Mouse (Mus musculus): ENCODE measurements at regions not wholly inside any gene's neighbourhood (a gene's known extent, or its start where the extent isn't known, plus 50 kb on each side); places are given as distances from the start of the nearest gene placed in this dataset.
"Not testable (repeated sequence)": the region's sequence is repeated elsewhere in the genome, so short reads cannot be mapped to it uniquely, and the experiment has no call there.

- Histone ChIP-seq H3K9me3 (peaks cover 9% of the 10 kb centered on the region; the same call in 1 of the 2 replicates), H3K4me3 (no peak overlapping the region), H3K4me1 (no peaks in the 10 kb centered on the region), H3K27ac (replicated peaks) (no peak overlapping the region), H3K9ac (replicated peaks) (no peak overlapping the region), H3K36me3 (no peaks in the 10 kb centered on the region), H3K27me3 (no peaks in the 10 kb centered on the region), H3K4me2 (replicated peaks) (no peak overlapping the region)
- ATAC-seq (ENCODE audit: low FRiP score, low read depth) = no peak
- 55% methylated on average over 5 of the region's 5 CpGs for WGBS
These were observed 100.6 kb downstream of the Vmn2r79 start for GRCm38 (mm10) chr7:87096500-87096899.

- not testable (repeated sequence) for ATAC-seq (ENCODE audit: low FRiP score, low read depth); H3K36me3 ChIP-seq; H3K9ac ChIP-seq (replicated peaks); H3K27me3 ChIP-seq; H3K4me1 ChIP-seq; H3K4me2 ChIP-seq (replicated peaks); H3K4me3 ChIP-seq; H3K9me3 ChIP-seq; H3K27ac ChIP-seq (replicated peaks)
- 24% methylated on average over 1 of the region's 1 CpGs for WGBS
These were observed 103.7 kb downstream of the Vmn2r79 start for GRCm38 (mm10) chr7:87099611-87100010.

- not testable (repeated sequence) for H3K4me1 ChIP-seq; H3K27ac ChIP-seq (replicated peaks); H3K36me3 ChIP-seq; H3K9me3 ChIP-seq; ATAC-seq (ENCODE audit: low FRiP score, low read depth); H3K4me2 ChIP-seq (replicated peaks); H3K9ac ChIP-seq (replicated peaks); H3K27me3 ChIP-seq; H3K4me3 ChIP-seq
These were observed 104.5 kb downstream of the Vmn2r79 start for GRCm38 (mm10) chr7:87100377-87100776.

- H3K9me3 ChIP-seq; H3K4me1 ChIP-seq; H3K4me2 ChIP-seq (replicated peaks); H3K36me3 ChIP-seq; H3K4me3 ChIP-seq; ATAC-seq (ENCODE audit: low FRiP score, low read depth); H3K9ac ChIP-seq (replicated peaks); H3K27ac ChIP-seq (replicated peaks); H3K27me3 ChIP-seq: not testable (repeated sequence)
- WGBS = 84% methylated on average over 5 of the region's 5 CpGs
These were observed 105.4 kb downstream of the Vmn2r79 start for GRCm38 (mm10) chr7:87101281-87101680.

- WGBS = 33% methylated on average over 3 of the region's 3 CpGs
- Histone ChIP-seq H3K27me3 (no peaks in the 10 kb centered on the region), H3K9ac (replicated peaks) (0 out of 2 replicates have a peak overlapping the region, but pooled peaks have one; percentile 24), H3K36me3 (no peaks in the 10 kb centered on the region), H3K9me3 (no peaks in the 10 kb centered on the region), H3K27ac (replicated peaks) (0 out of 2 replicates have a peak overlapping the region, but pooled peaks have one; percentile 26), H3K4me2 (replicated peaks) (peak overlapping the region; percentile 39), H3K4me3 (no peak overlapping the region), H3K4me1 (no peaks in the 10 kb centered on the region)
- peak; percentile 81 for ATAC-seq (ENCODE audit: low FRiP score, low read depth)
These were observed 114.5 kb downstream of the Vmn2r79 start for GRCm38 (mm10) chr7:87110312-87110984.

- Histone ChIP-seq H3K4me2 (replicated peaks) (peak overlapping the region; percentile 39), H3K9ac (replicated peaks) (0 out of 2 replicates have a peak overlapping the region, but pooled peaks have one; percentile 24), H3K27ac (replicated peaks) (peak overlapping the region; percentile 26; the same call in 1 of the 2 replicates)
These were observed 115.1 kb downstream of the Vmn2r79 start for GRCm38 (mm10) chr7:87110985-87111372.

GRCm38 (mm10) chr7:87113654-87114053, 117.7 kb downstream of the Vmn2r79 start:
- no peak; the same call in 1 of the 2 replicates for ATAC-seq (ENCODE audit: low FRiP score, low read depth)
- H3K27ac ChIP-seq (replicated peaks) = no peak overlapping the region

More at GRCm38 (mm10) chr7:87110985-87111372, 115.1 kb downstream of the Vmn2r79 start:
- Histone ChIP-seq H3K4me1 (no peaks in the 10 kb centered on the region), H3K36me3 (no peaks in the 10 kb centered on the region), H3K4me3 (no peak overlapping the region), H3K9me3 (no peaks in the 10 kb centered on the region), H3K27me3 (no peaks in the 10 kb centered on the region)
- peak; percentile 59 for ATAC-seq (ENCODE audit: low FRiP score, low read depth)
- WGBS = 66% methylated on average over 4 of the region's 4 CpGs

GRCm38 (mm10) chr7:87122516-87122915, 123.4 kb upstream of the Nox4 start:
- H3K4me1 ChIP-seq = no peaks in the 10 kb centered on the region
- no peak overlapping the region for H3K27ac ChIP-seq (replicated peaks)
- H3K9ac ChIP-seq (replicated peaks) = no peak overlapping the region
- H3K9me3 ChIP-seq = no peaks in the 10 kb centered on the region
- no peaks in the 10 kb centered on the region for H3K27me3 ChIP-seq
- H3K36me3 ChIP-seq = no peaks in the 10 kb centered on the region
- WGBS = 89% methylated on average over 1 of the region's 1 CpGs
- no peak overlapping the region for H3K4me3 ChIP-seq
- no peak for ATAC-seq (ENCODE audit: low FRiP score, low read depth)
- no peak overlapping the region for H3K4me2 ChIP-seq (replicated peaks)

More at GRCm38 (mm10) chr7:87113654-87114053, 117.7 kb downstream of the Vmn2r79 start:
- no peak overlapping the region for H3K4me3 ChIP-seq
- H3K4me2 ChIP-seq (replicated peaks) = no peak overlapping the region
- H3K4me1 ChIP-seq = no peaks in the 10 kb centered on the region
- H3K27me3 ChIP-seq = no peaks in the 10 kb centered on the region
- H3K36me3 ChIP-seq = no peaks in the 10 kb centered on the region
- no peaks in the 10 kb centered on the region for H3K9me3 ChIP-seq
- 11% methylated on average over 4 of the region's 4 CpGs for WGBS
- H3K9ac ChIP-seq (replicated peaks) = no peak overlapping the region

GRCm38 (mm10) chr7:87145896-87146295, 100.0 kb upstream of the Nox4 start:
- 85% methylated on average over 1 of the region's 1 CpGs for WGBS
- H3K4me2 ChIP-seq (replicated peaks) = no peak overlapping the region
- H3K27ac ChIP-seq (replicated peaks) = no peak overlapping the region
- no peak overlapping the region for H3K4me3 ChIP-seq
- H3K9ac ChIP-seq (replicated peaks) = no peak overlapping the region
- no peaks in the 10 kb centered on the region for H3K4me1 ChIP-seq
- ATAC-seq (ENCODE audit: low FRiP score, low read depth) = no peak
- no peaks in the 10 kb centered on the region for H3K27me3 ChIP-seq
- no peaks in the 10 kb centered on the region for H3K9me3 ChIP-seq
- H3K36me3 ChIP-seq = no peaks in the 10 kb centered on the region

- no peak for ATAC-seq (ENCODE audit: low FRiP score, low read depth)
- H3K9me3 ChIP-seq = no peaks in the 10 kb centered on the region
- no peaks in the 10 kb centered on the region for H3K27me3 ChIP-seq
- 76% methylated on average over 3 of the region's 3 CpGs for WGBS
- H3K27ac ChIP-seq (replicated peaks) = no peak overlapping the region
- H3K4me1 ChIP-seq = no peaks in the 10 kb centered on the region
- H3K9ac ChIP-seq (replicated peaks) = no peak overlapping the region
- no peak overlapping the region for H3K4me3 ChIP-seq
- no peak overlapping the region for H3K4me2 ChIP-seq (replicated peaks)
- no peaks in the 10 kb centered on the region for H3K36me3 ChIP-seq
These were observed 98.2 kb upstream of the Nox4 start for GRCm38 (mm10) chr7:87147703-87148102.

- Histone ChIP-seq H3K9me3 (no peaks in the 10 kb centered on the region), H3K4me1 (no peaks in the 10 kb centered on the region), H3K9ac (replicated peaks) (no peak overlapping the region), H3K27ac (replicated peaks) (no peak overlapping the region), H3K36me3 (no peaks in the 10 kb centered on the region), H3K4me3 (no peak overlapping the region), H3K4me2 (replicated peaks) (no peak overlapping the region), H3K27me3 (no peaks in the 10 kb centered on the region)
- 23% methylated on average over 1 of the region's 1 CpGs for WGBS
- 0 out of 2 replicates have a peak, but pooled peaks have one; percentile 41 for ATAC-seq (ENCODE audit: low FRiP score, low read depth)
These were observed 97.2 kb upstream of the Nox4 start for GRCm38 (mm10) chr7:87148681-87149080.

GRCm38 (mm10) chr7:87150991-87151390, 94.9 kb upstream of the Nox4 start:
- Histone ChIP-seq H3K27me3 (no peaks in the 10 kb centered on the region), H3K4me3 (no peak overlapping the region), H3K27ac (replicated peaks) (no peak overlapping the region), H3K9me3 (no peaks in the 10 kb centered on the region), H3K4me2 (replicated peaks) (no peak overlapping the region), H3K36me3 (no peaks in the 10 kb centered on the region), H3K4me1 (no peaks in the 10 kb centered on the region), H3K9ac (replicated peaks) (no peak overlapping the region)
- no peak for ATAC-seq (ENCODE audit: low FRiP score, low read depth)

Data from midbrain, embryonic 12.5 days (tissue).